Mouse (Mus musculus) testis, adult 2 months (tissue): Measurements from ENCODE around the gene Mcoln3.

Experiments used
- CTCF ChIP-seq: fragments of 200-500 bp; IDR thresholded peaks from 2 replicates; pipeline ENCODE4 v1.5.1; 2012; ENCODE audit warnings: low read depth, mild to moderate bottlenecking, inconsistent platforms, low read length, moderate library complexity; ENCODE audit not compliant: control insufficient read depth, insufficient read depth, insufficient replicate concordance
- POLR2A ChIP-seq: fragments of 200-500 bp; IDR thresholded peaks from 2 replicates; pipeline ENCODE4 v1.6.1; 2012; ENCODE audit warnings: low read depth, mild to moderate bottlenecking, inconsistent platforms, low read length, moderate library complexity; ENCODE audit not compliant: control insufficient read depth

- TF ChIP-seq CTCF (no peak), POLR2A (no peak)
Measured at GRCm38 (mm10) chr3:146149156-146150057, 32.2 kb downstream of the Mcoln3 start, which contains the start of gene Mcoln2.
